Mouse (Mus musculus) liver, embryonic 14.5 days (tissue): ENCODE measurements at regions not wholly inside any gene's neighbourhood (a gene's known extent, or its start where the extent isn't known, plus 50 kb on each side); places are given as distances from the start of the nearest gene placed in this dataset.

Source experiments
- CTCF ChIP-seq: IDR thresholded peaks from 2 replicates; pipeline ENCODE4 v1.5.1; 2016; ENCODE audit warnings: antibody characterized with exemption, low read depth, control low read depth
- EP300 ChIP-seq: IDR thresholded peaks from 2 replicates; pipeline ENCODE4 v1.6.1; 2016; ENCODE audit warnings: antibody characterized with exemption, low read depth

GRCm38 (mm10) chr3:37977453-37977852, 253.2 kb upstream of the Gm5148 start:
- no peak for TF ChIP-seq CTCF
- TF ChIP-seq EP300, result no peak
